Mouse (Mus musculus): ENCODE measurements around the gene Psg16.

Gene Psg16

DNA sequence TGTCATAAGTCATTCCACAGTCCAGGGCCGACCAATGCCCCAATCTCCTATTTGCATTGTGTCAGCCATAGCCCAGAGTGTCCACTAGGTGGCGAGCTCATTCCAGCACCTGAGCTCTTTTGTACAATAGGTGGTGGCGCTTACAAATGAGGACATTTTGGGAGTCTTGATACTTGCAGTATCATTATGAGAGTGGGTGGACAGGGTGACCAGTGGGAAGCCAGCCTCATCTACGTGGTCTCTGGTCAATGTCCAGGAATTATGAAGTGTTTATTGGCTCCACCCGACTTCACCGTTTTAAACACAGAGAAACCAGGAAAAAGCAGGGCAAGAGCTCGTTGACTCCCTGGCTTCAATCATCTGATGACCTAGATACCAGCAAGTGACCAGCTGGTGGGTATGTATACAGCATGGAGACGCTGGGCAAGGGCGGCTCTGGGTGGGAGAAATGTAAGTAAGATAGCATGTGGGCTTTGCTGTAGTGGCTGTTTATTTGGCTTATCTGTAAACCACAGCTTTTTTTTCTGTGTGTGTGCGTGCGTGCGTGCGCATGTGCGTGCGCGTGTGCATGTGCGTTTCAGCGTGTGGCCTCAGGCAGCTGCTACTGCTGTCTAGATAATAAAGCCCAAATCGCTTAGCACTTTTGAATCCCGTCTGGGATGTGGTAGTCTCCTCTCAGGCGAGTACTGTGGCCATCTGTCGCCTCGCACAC lies at the start of gene Psg16:
Psg16 (plus strand) TSS at position 137 of the 712 bp plus-strand sequence.
- DNase-seq = peak; percentile 73

DNA sequence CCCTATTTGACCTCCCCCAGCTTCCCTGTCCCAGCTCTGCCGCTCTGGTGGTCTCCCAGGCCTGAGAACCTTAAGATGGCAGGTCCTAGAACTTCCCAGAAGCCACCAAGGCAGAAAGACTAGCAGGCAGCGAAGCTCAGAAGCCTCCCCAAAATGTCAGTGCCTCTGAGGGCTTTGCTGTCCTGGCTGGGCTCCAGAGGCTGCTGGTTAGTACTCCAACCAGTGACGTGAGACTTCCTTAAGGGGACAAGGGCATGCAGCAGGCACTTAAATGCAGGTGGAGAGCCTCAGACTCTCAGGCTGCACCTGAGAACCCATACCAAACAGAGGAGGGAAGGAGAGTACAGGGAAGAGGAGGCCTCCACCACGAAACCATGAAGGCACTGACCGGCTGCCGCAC lies 49.7 kb upstream of the Psg16 start:
- DNase-seq = peak; percentile 59

- peak; percentile 72 for DNase-seq
These were observed 48.9 kb upstream of the Psg16 start for GRCm38 (mm10) chr7:17024814-17025504.

DNA sequence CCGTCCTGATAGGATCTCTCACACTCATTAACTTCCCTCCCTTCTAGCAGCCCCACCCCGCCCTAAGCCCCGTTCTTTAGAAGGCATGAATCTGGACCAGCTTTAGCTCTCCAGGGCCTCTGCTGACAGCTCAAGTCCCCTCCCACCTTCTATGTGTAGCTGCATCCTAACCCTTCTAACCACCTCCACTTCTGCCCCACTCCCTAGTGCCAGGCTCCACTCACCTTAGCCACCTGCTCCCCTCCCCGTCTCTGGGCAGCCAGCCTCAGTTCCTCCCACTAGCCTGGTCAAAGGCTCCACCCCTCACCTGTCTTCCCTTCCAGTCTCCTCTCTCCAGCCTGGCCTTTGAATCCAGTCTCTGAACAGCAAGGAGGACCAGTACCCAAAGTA lies 48.3 kb upstream of the Psg16 start:
- DNase-seq = no peak

GRCm38 (mm10) chr7:17025896-17026622 lies 47.8 kb upstream of the Psg16 start:
- no peak for DNase-seq

GRCm38 (mm10) chr7:17026710-17027587 lies 46.9 kb upstream of the Psg16 start:
- DNase-seq = no peak

DNA sequence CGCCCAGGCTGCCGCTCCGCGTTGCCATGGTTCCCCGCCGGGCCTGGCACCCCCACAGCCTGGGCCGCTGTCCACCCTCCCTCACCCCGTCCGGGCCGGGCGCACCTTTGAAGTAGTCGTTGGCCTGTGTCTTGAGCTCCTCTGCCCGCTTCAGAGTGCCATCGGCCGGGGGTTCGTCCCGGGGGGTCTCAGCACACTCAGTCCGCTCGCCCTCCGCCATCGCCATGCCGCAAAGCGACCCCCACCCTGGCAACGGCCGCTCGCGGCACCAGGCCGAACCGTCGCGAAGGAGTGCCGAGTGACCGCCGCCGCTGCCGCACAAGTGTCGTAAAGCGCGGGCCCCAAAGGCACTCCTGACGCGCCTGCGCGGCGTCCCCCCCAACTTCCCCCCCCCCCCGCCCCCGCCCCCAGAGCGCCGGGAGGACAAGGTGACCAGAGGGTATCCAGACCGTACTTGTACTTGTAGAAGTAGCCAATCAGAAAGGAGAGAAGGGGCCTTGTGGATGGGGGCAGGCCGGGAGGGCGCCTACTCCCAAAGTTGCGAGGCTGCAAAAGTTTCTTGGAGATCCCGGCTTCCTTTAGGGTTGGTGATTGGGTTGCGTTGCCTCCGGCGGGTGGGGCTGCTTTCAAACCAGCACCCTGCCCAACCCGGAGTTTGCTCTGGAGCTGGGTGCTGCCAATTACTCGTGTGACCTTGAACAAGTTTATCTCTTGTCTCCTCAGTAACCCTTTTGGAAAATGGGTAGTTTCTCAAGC lies 46.1 kb upstream of the Psg16 start, which contains the start of gene Ppp5c:
Ppp5c (minus strand) TSS at position 337 of the 756 bp plus-strand sequence.
- peak; percentile 95 for DNase-seq

- no peak for DNase-seq
These were observed 44.9 kb upstream of the Psg16 start for GRCm38 (mm10) chr7:17028923-17029322.

DNA sequence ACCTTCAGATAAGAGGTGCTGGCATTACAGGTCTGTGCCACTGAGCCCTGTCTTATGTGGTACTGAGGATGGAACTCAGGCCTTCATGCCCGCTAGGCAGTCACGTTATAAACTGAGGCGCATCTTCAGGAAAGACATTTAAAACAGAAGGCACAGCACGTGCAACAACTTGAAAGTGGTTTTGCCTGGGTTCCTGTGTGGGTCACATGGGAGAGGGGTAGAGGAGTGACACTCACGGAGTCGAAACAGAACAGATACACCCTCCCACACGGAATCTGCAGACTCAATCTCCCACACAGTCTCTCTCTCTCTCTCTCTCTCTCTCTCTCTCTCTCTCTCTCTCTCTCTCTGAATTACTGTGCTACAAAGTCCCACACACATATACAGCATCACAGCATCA lies 43.6 kb upstream of the Psg16 start:
- no peak for DNase-seq

- DNase-seq = no peak
These were observed 35.7 kb upstream of the Psg16 start for GRCm38 (mm10) chr7:17038018-17038695.

GRCm38 (mm10) chr7:17039373-17039772 lies 34.5 kb upstream of the Psg16 start:
- no peak for DNase-seq

DNA sequence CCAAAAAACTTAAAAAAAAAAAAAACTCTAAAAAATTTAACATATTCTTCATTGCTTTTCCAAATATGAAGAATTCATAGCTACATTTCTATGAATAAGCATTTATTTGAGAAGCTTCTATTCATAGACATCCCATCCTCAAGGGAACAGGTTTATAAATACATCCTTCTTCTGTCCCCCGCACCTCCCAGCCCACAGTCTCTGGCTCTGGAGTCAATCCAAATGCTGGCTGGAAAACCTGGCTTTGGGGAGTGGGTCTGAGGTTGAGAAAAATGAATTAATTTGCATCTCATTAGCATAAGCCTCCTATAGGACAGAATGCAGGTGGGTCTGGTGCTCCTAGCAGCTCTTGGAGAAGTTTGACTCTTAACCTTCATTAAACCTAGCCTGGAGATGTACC lies 28.1 kb upstream of the Psg16 start:
- no peak for DNase-seq

DNA sequence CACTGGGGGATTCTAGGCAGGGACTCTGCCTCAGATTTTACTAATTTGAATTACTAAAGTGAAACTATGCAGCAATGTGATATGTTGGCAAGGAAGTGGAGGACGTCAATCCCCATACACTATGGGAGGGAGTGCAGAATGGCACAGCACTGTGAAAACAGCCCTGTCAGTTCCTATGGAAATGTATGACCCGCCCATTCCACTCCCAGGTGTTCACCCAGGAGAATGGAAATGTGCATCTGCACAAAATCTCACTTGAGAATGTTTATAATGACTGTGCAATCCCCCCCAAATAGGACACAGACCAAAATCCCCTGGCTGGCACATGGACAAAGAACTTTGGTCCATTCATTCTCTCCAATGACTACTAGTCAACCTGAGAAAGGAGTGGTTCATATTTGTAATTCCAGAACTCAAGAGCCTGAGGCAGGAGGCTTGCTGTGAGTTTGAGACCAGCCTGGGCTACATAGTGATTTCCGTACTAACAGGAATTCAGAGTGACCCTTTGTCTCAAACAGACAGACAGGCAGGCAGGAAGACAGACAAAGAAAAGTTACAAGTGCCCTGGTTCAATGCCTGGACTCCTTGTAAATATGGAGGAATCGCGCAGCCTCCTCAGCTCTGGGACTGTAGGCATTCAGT lies 26.7 kb upstream of the Psg16 start:
- no peak for DNase-seq

DNA sequence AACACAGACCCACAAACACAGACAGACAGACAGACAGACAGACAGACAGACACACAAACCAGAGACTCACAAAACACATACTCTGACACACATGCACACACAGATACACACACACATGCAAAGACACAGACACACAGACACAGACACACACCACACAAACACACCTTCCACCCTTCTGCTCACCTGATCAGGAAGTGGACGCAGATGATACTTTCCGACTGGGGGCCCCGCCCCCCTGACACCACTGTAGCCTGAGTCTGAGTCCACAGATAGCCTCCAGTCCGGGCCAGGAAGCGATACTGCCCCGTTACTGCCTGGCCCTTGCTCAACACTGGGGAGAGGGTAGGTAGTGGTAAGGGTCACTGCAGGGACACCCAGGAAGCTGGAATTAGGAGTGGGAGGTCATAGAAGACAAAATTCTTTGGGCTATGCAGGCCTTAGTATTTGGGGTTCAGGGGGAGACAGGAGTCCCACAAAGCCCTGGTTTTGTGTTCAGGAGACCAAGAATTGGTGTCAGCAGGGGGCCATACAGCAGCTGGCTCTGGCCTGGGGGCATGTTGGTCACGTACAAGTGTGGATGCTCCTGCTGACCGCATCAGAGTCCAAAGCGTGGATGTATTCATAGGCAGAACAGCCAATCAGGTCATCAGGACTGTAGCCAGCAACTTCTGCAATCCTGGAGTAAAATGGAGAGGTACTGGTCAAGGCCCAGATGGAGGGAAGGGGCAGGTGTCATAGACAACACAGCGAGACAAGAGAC lies 25.2 kb upstream of the Psg16 start:
- no peak for DNase-seq

GRCm38 (mm10) chr7:17050491-17050890 lies 23.3 kb upstream of the Psg16 start:
- DNase-seq = no peak

- peak; percentile 82 for DNase-seq
These were observed 22.8 kb upstream of the Psg16 start for GRCm38 (mm10) chr7:17050933-17051594.

DNA sequence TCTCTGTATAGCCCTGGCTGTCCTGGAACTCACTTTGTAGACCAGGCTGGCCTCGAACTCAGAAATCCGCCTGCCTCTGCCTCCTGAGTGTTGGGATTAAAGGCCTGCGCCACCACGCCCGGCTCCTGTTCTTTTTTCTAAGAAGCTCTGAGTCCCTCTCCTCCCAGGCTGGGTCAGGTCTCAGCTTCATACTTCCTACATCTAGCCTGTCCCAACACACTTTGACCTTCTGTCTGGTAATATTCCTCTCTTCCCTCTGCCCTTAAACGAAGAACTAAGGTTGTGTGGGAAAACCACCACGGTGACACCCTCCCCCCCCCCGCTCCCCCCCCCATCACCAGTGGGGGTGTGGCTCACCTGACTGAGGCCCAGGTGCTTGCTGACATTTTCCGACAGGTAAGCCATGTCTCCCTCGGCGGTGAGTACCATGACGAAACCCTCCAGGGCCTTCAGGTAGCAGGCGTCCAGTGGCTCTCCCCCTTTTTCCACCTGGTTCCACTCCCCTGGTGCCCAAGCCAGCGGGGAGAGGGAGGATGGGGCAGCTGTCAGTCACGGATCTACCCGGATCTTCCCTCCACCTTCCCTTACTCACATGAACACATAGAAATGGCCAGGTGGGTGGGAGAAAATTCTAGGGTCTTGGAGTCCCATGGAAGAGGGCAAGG lies 19.4 kb upstream of the Psg16 start:
- DNase-seq = no peak

DNA sequence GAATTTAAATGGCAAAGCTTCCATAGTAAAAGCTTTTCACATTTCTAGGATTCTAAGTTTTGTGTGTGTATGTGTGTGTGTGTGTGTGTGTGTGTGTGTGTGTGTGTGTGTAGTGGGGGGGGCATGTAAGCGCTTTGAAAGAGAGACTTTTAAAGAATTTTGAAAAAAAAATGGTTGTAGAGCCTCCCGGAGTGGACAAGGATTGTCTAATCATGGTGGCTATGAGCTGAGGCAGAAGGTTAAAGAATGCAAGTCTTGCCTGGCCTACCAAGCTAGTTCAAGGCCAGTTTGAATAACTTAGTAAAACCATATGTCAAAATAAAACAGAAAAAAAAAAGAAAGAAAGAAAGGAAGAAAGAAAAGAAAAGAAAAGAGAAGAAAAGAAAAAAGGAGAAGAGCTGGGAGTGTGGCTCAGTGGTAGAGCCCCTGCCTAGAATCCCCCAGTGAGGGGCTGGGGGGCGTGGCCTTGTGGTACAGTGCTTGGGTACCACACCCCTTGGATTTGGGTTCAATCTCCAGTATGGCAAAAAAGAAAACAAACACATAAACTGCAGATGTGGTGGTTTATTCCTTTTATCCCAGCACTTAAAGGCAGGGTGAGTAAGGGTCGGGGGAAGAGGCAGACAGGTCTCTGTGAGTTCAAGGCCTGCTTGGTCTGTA lies 18.4 kb upstream of the Psg16 start:
- no peak for DNase-seq
